Mouse (Mus musculus): ENCODE data around the gene Gm38394.

DNA sequence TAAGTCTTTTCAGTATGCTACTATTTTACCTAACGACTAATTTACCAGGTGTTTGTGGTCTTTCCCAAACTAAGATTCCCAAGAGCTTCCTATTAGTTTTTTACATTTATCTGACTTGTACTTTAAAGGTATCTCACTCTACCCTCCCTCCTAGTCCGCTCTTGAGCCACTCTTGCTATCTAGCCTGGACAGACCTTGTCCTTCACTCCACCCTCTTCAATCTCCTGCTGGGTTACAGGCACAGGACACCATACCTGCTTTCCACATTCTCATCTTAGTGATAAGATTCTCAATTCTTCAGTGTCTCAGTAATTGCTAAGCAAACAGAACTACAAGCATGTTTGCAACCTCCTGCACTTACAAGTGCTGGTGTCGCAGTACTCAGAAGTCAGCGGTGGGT, 57.9 kb downstream of the Gm38394 start:
- TF ChIP-seq CTCF (IDR thresholded peaks at IDR 0.05; ENCODE audit: low read depth), result no peak
- no peak for TF ChIP-seq EP300 (optimal IDR thresholded peaks at IDR 0.05)

Measured in stomach, postnatal 0 days (tissue).